Mouse (Mus musculus): ENCODE measurements around the gene Runx3. TPM values are rescaled to one million over a fixed set of nuclear protein-coding genes. Genes with fewer than 3 reads are reported as not detected.

Runx3 gene
- polyA plus RNA-seq, 1 experiment: 8.8 TPM

GRCm38 (mm10) chr4:135203806-135204560 lies 83.5 kb downstream of the Runx3 start:
- peaks cover 8% of the 10 kb centered on the region for H3K4me1 ChIP-seq (ENCODE audit: control insufficient read depth, insufficient read depth, low read length)
- H3K27ac ChIP-seq (ENCODE audit: control insufficient read depth, insufficient read depth, low read depth, low read length): no peak overlapping the region
- TF ChIP-seq POLR2A (IDR thresholded peaks at IDR 0.05; ENCODE audit: control insufficient read depth, low read depth, low read length) (no peak), CTCF (IDR thresholded peaks at IDR 0.05; ENCODE audit: control insufficient read depth, insufficient read depth, insufficient replicate concordance, low read depth, low read length) (no peak)
- no peaks in the 10 kb centered on the region for H3K27me3 ChIP-seq (ENCODE audit: control insufficient read depth, insufficient read depth, low read length)
- H3K36me3 ChIP-seq (ENCODE audit: control insufficient read depth, insufficient read depth, low read length): no peaks in the 10 kb centered on the region
- no peak overlapping the region for H3K4me3 ChIP-seq (ENCODE audit: control insufficient read depth, low read depth, low read length)

DNA sequence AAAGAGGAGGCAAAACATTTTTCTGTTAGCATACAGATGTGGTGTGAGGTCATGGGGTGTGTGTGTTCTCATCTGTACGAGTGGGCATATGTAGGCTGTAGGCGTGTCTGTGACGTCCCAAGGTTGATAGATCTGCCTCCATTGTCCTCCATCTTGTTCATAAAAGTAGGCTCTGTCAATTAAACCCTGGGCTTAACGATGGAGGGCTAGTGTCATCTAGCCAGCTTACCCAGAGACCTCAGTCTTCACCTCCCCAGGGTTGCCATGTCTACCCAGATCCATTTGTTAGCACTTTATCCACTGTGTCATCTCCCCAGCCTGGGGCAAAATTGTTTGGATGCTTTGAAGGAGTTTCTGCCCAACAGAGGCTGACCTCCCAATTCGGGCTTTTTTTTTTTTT lies 84.2 kb downstream of the Runx3 start:
- Histone ChIP-seq H3K27ac (ENCODE audit: control insufficient read depth, insufficient read depth, low read depth, low read length) (no peak overlapping the region), H3K36me3 (ENCODE audit: control insufficient read depth, insufficient read depth, low read length) (no peaks in the 10 kb centered on the region), H3K4me3 (ENCODE audit: control insufficient read depth, low read depth, low read length) (no peak overlapping the region), H3K27me3 (ENCODE audit: control insufficient read depth, insufficient read depth, low read length) (no peaks in the 10 kb centered on the region), H3K4me1 (ENCODE audit: control insufficient read depth, insufficient read depth, low read length) (peaks cover 8% of the 10 kb centered on the region)
- TF ChIP-seq POLR2A (IDR thresholded peaks at IDR 0.05; ENCODE audit: control insufficient read depth, low read depth, low read length) (no peak), CTCF (IDR thresholded peaks at IDR 0.05; ENCODE audit: control insufficient read depth, insufficient read depth, insufficient replicate concordance, low read depth, low read length) (no peak)

GRCm38 (mm10) chr4:135205254-135205653 lies 84.8 kb downstream of the Runx3 start:
- TF ChIP-seq CTCF (IDR thresholded peaks at IDR 0.05; ENCODE audit: control insufficient read depth, insufficient read depth, insufficient replicate concordance, low read depth, low read length) (no peak), POLR2A (IDR thresholded peaks at IDR 0.05; ENCODE audit: control insufficient read depth, low read depth, low read length) (no peak)
- Histone ChIP-seq H3K4me1 (ENCODE audit: control insufficient read depth, insufficient read depth, low read length) (peaks cover 8% of the 10 kb centered on the region), H3K4me3 (ENCODE audit: control insufficient read depth, low read depth, low read length) (no peak overlapping the region), H3K27ac (ENCODE audit: control insufficient read depth, insufficient read depth, low read depth, low read length) (no peak overlapping the region), H3K36me3 (ENCODE audit: control insufficient read depth, insufficient read depth, low read length) (no peaks in the 10 kb centered on the region), H3K27me3 (ENCODE audit: control insufficient read depth, insufficient read depth, low read length) (no peaks in the 10 kb centered on the region)

- Histone ChIP-seq H3K36me3 (ENCODE audit: control insufficient read depth, insufficient read depth, low read length) (no peaks in the 10 kb centered on the region), H3K27me3 (ENCODE audit: control insufficient read depth, insufficient read depth, low read length) (no peaks in the 10 kb centered on the region), H3K4me3 (ENCODE audit: control insufficient read depth, low read depth, low read length) (peak overlapping the region; percentile 28), H3K4me1 (ENCODE audit: control insufficient read depth, insufficient read depth, low read length) (peaks cover 8% of the 10 kb centered on the region), H3K27ac (ENCODE audit: control insufficient read depth, insufficient read depth, low read depth, low read length) (no peak overlapping the region)
- 0 out of 2 replicates have a peak, but pooled peaks have one; percentile 22 for TF ChIP-seq POLR2A (IDR thresholded peaks at IDR 0.05; ENCODE audit: control insufficient read depth, low read depth, low read length)
- TF ChIP-seq CTCF (IDR thresholded peaks at IDR 0.05; ENCODE audit: control insufficient read depth, insufficient read depth, insufficient replicate concordance, low read depth, low read length): peak; percentile 77
Measured at GRCm38 (mm10) chr4:135205711-135206600, 85.5 kb downstream of the Runx3 start.

GRCm38 (mm10) chr4:135209846-135210245 lies 89.4 kb downstream of the Runx3 start:
- Histone ChIP-seq H3K4me3 (ENCODE audit: control insufficient read depth, low read depth, low read length) (no peak overlapping the region), H3K27me3 (ENCODE audit: control insufficient read depth, insufficient read depth, low read length) (no peaks in the 10 kb centered on the region)
- no peak for TF ChIP-seq CTCF (IDR thresholded peaks at IDR 0.05; ENCODE audit: control insufficient read depth, insufficient read depth, insufficient replicate concordance, low read depth, low read length)
- no peak for TF ChIP-seq POLR2A (IDR thresholded peaks at IDR 0.05; ENCODE audit: control insufficient read depth, low read depth, low read length)

GRCm38 (mm10) chr4:135219652-135220051 lies 99.2 kb downstream of the Runx3 start:
- Histone ChIP-seq H3K4me1 (ENCODE audit: control insufficient read depth, insufficient read depth, low read length) (no peaks in the 10 kb centered on the region), H3K27ac (ENCODE audit: control insufficient read depth, insufficient read depth, low read depth, low read length) (no peak overlapping the region), H3K27me3 (ENCODE audit: control insufficient read depth, insufficient read depth, low read length) (no peaks in the 10 kb centered on the region), H3K4me3 (ENCODE audit: control insufficient read depth, low read depth, low read length) (no peak overlapping the region), H3K36me3 (ENCODE audit: control insufficient read depth, insufficient read depth, low read length) (peaks cover 3% of the 10 kb centered on the region)
- peak; percentile 66; the same call in 1 of the 2 replicates for TF ChIP-seq CTCF (IDR thresholded peaks at IDR 0.05; ENCODE audit: control insufficient read depth, insufficient read depth, insufficient replicate concordance, low read depth, low read length)
- no peak for TF ChIP-seq POLR2A (IDR thresholded peaks at IDR 0.05; ENCODE audit: control insufficient read depth, low read depth, low read length)

More at GRCm38 (mm10) chr4:135209846-135210245, 89.4 kb downstream of the Runx3 start:
- no peak overlapping the region for H3K27ac ChIP-seq (ENCODE audit: control insufficient read depth, insufficient read depth, low read depth, low read length)
- H3K4me1 ChIP-seq (ENCODE audit: control insufficient read depth, insufficient read depth, low read length): peaks cover 4% of the 10 kb centered on the region
- no peaks in the 10 kb centered on the region for H3K36me3 ChIP-seq (ENCODE audit: control insufficient read depth, insufficient read depth, low read length)

DNA sequence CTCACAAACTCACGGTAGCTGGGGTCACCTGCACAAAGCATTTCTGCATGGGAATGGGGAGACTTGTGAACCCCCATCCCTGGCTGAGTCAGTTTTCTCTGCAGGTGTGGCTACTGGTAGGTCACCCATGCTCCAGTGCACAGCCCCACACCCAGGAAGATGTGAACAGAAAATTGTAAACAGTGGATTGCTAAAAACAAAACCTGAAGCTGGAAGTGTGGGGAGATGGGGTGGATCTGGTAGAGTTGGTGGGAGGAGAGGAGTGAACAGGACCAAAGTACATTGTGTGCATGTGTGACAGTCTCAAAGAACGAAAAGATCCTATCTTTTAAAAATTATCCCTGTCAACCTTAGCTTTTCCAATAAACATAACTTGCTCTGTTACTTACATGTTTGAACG lies 100.2 kb downstream of the Runx3 start:
- H3K27ac ChIP-seq (ENCODE audit: control insufficient read depth, insufficient read depth, low read depth, low read length): no peak overlapping the region
- H3K27me3 ChIP-seq (ENCODE audit: control insufficient read depth, insufficient read depth, low read length): no peaks in the 10 kb centered on the region
- peaks cover 3% of the 10 kb centered on the region for H3K36me3 ChIP-seq (ENCODE audit: control insufficient read depth, insufficient read depth, low read length)
- TF ChIP-seq POLR2A (IDR thresholded peaks at IDR 0.05; ENCODE audit: control insufficient read depth, low read depth, low read length) (no peak), CTCF (IDR thresholded peaks at IDR 0.05; ENCODE audit: control insufficient read depth, insufficient read depth, insufficient replicate concordance, low read depth, low read length) (no peak)
- no peak overlapping the region for H3K4me3 ChIP-seq (ENCODE audit: control insufficient read depth, low read depth, low read length)
- H3K4me1 ChIP-seq (ENCODE audit: control insufficient read depth, insufficient read depth, low read length): no peaks in the 10 kb centered on the region

Measured in testis, adult 2 months (tissue).